Mouse (Mus musculus) megakaryocyte-erythroid progenitor cell, adult 5-6 weeks (primary cell): Measurements from ENCODE around the gene Rnf135. TPM values are rescaled to one million over a fixed set of nuclear protein-coding genes. Genes with fewer than 3 reads are reported as not detected.
"Not testable (repeated sequence)": the region's sequence is repeated elsewhere in the genome, so short reads cannot be mapped to it uniquely, and the experiment has no call there.

ENCODE experiments used
- ATAC-seq: replicated peaks from 2 replicates; pipeline ENCODE4 v1.8.0; 2016; ENCODE audit warnings: mild to moderate bottlenecking, inconsistent platforms; ENCODE audit not compliant: severe bottlenecking, poor library complexity, low FRiP score, low TSS enrichment
- total RNA-seq, 2 experiments: library from RNA; stranded (forward) in 1 of 2; stranded (reverse) in 1 of 2; fragments of 200-1000, 215-1000 nt in 1 of 2; fragments of >200 nt in 1 of 2; fragmentation: Nextera tagmentation in 1 of 2; gene quantifications; 2 replicates each; pipeline ENCODE4 v1.2.3; 2014 to 2017

Gene Rnf135
- total RNA-seq (2014; fragmentation: Nextera tagmentation) (7.1 and 9.1 TPM in 2 replicates), total RNA-seq (2017) (5.0 TPM in 2 replicates)

- ATAC-seq = peak; percentile 99
Observed at GRCm38 (mm10) chr11:80183705-80184255, at the start of gene Rnf135. Gene Rnf135, plus strand, starts transcription at chr11:80183851.

- peak; percentile 74 for ATAC-seq
Observed at GRCm38 (mm10) chr11:80134744-80135143, 48.9 kb upstream of the Rnf135 start.

- no peak for ATAC-seq
Observed at GRCm38 (mm10) chr11:80135954-80136683, 47.5 kb upstream of the Rnf135 start.

- no peak for ATAC-seq
Observed at GRCm38 (mm10) chr11:80136786-80137185, 46.9 kb upstream of the Rnf135 start.

- ATAC-seq = no peak
Observed at GRCm38 (mm10) chr11:80137773-80138172, 45.9 kb upstream of the Rnf135 start.

GRCm38 (mm10) chr11:80141825-80142521 is 41.7 kb upstream of the Rnf135 start, which contains the start of gene Tefm:
Gene Tefm, minus strand, starts transcription at chr11:80142175.
- ATAC-seq = peak; percentile 87

GRCm38 (mm10) chr11:80142872-80143271 is 40.8 kb upstream of the Rnf135 start:
- ATAC-seq = no peak

- ATAC-seq = no peak
Observed at GRCm38 (mm10) chr11:80145787-80146275, 37.8 kb upstream of the Rnf135 start.

- ATAC-seq = peak; percentile 51
Observed at GRCm38 (mm10) chr11:80147748-80148147, 35.9 kb upstream of the Rnf135 start.

- no peak for ATAC-seq
Observed at GRCm38 (mm10) chr11:80148313-80148712, 35.3 kb upstream of the Rnf135 start.

GRCm38 (mm10) chr11:80148974-80149373 is 34.7 kb upstream of the Rnf135 start:
- ATAC-seq = not testable (repeated sequence)

- no peak for ATAC-seq
Observed at GRCm38 (mm10) chr11:80149412-80150023, 34.1 kb upstream of the Rnf135 start.

- ATAC-seq = no peak
Observed at GRCm38 (mm10) chr11:80150566-80150965, 33.1 kb upstream of the Rnf135 start.

GRCm38 (mm10) chr11:80151541-80151940 is 32.1 kb upstream of the Rnf135 start:
- no peak for ATAC-seq

- ATAC-seq = no peak
Observed at GRCm38 (mm10) chr11:80152376-80152775, 31.3 kb upstream of the Rnf135 start.

- peak; percentile 95 for ATAC-seq
Observed at GRCm38 (mm10) chr11:80153857-80154495, 29.7 kb upstream of the Rnf135 start, which contains the start of gene Adap2. Gene Adap2, plus strand, starts transcription at chr11:80154105.

GRCm38 (mm10) chr11:80154501-80154900 is 29.1 kb upstream of the Rnf135 start:
- ATAC-seq = no peak

GRCm38 (mm10) chr11:80155541-80155940 is 28.1 kb upstream of the Rnf135 start:
- no peak for ATAC-seq

GRCm38 (mm10) chr11:80155961-80156360 is 27.7 kb upstream of the Rnf135 start:
- ATAC-seq = no peak
